Mouse (Mus musculus) myocyte (in vitro differentiated cells): ENCODE measurements around the gene Sypl.

ENCODE experiments used
- CEBPB ChIP-seq: IDR thresholded peaks from 2 replicates; pipeline ENCODE4 v1.6.1; 2011; ENCODE audit warnings: mild to moderate bottlenecking, moderate library complexity; ENCODE audit not compliant: poor library complexity, insufficient read depth, severe bottlenecking
- E2F4 ChIP-seq: IDR thresholded peaks from one replicate; pipeline ENCODE4 v1.6.1; 2011; ENCODE audit warnings: mild to moderate bottlenecking, control low read depth, moderate library complexity; ENCODE audit not compliant: insufficient read depth
- POLR2A ChIP-seq: IDR thresholded peaks from one replicate; pipeline ENCODE4 v1.6.1; 2011; ENCODE audit warnings: low read depth, mild to moderate bottlenecking, control low read depth, moderate library complexity; ENCODE audit not compliant: insufficient read length
- TCF12 ChIP-seq: IDR thresholded peaks from one replicate; pipeline ENCODE4 v1.6.1; 2011; ENCODE audit warnings: mild to moderate bottlenecking, control low read depth; ENCODE audit not compliant: poor library complexity, insufficient read depth, severe bottlenecking
- USF1 ChIP-seq: IDR thresholded peaks from one replicate; pipeline ENCODE4 v1.6.1; 2011; ENCODE audit warnings: low read depth, mild to moderate bottlenecking, control low read depth, moderate library complexity

GRCm38 (mm10) chr12:32918683-32919082, 35.0 kb upstream of the Sypl start:
- no peak for TF ChIP-seq E2F4
- no peak for TF ChIP-seq USF1
- no peak for TF ChIP-seq POLR2A
- no peak for TF ChIP-seq TCF12
- no peak for TF ChIP-seq CEBPB
